Mouse (Mus musculus) liver, adult 2 months (tissue): Measurements from ENCODE around the gene Gm10642. TPM values are rescaled to one million over a fixed set of nuclear protein-coding genes. Genes with fewer than 3 reads are reported as not detected.

Experiments
- DNase-seq: peaks from one replicate; pipeline ENCODE4 v3.0.0-alpha.2; 2011; ENCODE audit warnings: low read depth, low spot score; ENCODE audit errors: extremely low read depth
- H3K27ac ChIP-seq: fragments of 200-500 bp; replicated peaks from 2 replicates; pipeline ENCODE4 v1.5.1; 2012; ENCODE audit warnings: low read depth, mild to moderate bottlenecking, control low read depth, inconsistent platforms, low read length; ENCODE audit not compliant: insufficient read depth
- H3K27me3 ChIP-seq: fragments of 200-500 bp; 2 replicates; pipeline ENCODE4 v1.6.1; 2012; ENCODE audit warnings: mild to moderate bottlenecking, moderate library complexity, low read length, inconsistent platforms; ENCODE audit not compliant: control insufficient read depth, insufficient read depth
- H3K36me3 ChIP-seq: fragments of 200-500 bp; 2 replicates; pipeline ENCODE4 v1.6.1; 2012; ENCODE audit warnings: low read length, inconsistent platforms; ENCODE audit not compliant: control insufficient read depth, insufficient read depth
- H3K4me1 ChIP-seq: fragments of 200-500 bp; 2 replicates; pipeline ENCODE4 v1.6.1; 2011; ENCODE audit warnings: low read length; ENCODE audit not compliant: control insufficient read depth, insufficient read depth
- H3K4me3 ChIP-seq: fragments of 200-500 bp; 2 replicates; pipeline ENCODE4 v1.5.1; 2011; ENCODE audit warnings: low read depth, mild to moderate bottlenecking, control low read depth, low read length, moderate library complexity; ENCODE audit not compliant: insufficient read depth
- H3K79me2 ChIP-seq: fragments of 200-500 bp; 2 replicates; pipeline ENCODE4 v1.6.1; 2012; ENCODE audit warnings: inconsistent platforms, mild to moderate bottlenecking, low read length, moderate library complexity; ENCODE audit not compliant: control insufficient read depth, insufficient read depth
- H3K9ac ChIP-seq: fragments of 200-500 bp; 2 replicates; pipeline ENCODE4 v1.6.1; 2012; ENCODE audit warnings: low read depth, mild to moderate bottlenecking, control low read depth, inconsistent platforms, low read length
- CTCF ChIP-seq: fragments of 200-500 bp; IDR thresholded peaks from 2 replicates; pipeline ENCODE4 v1.5.1; 2011; ENCODE audit warnings: low read depth, low read length, control low read depth
- POLR2A ChIP-seq: fragments of 200-500 bp; IDR thresholded peaks from 2 replicates; pipeline ENCODE4 v1.6.1; 2011; ENCODE audit warnings: low read length, control low read depth; ENCODE audit not compliant: insufficient read depth; ENCODE audit errors: extremely low read depth
- WGBS: fragments of 180-500 bp; shearing (Covaris S2); methylation state at CpG from one replicate; pipeline ENCODE4 v1.1.7; 2018; 5-methylcytosine and 5-hydroxymethylcytosine counted together
- polyA plus RNA-seq: library from polyadenylated mRNA; depleted of rRNA; stranded (reverse); fragments of >200 nt; gene quantifications from 2 replicates; pipeline ENCODE4 v1.2.3, GENCODE M21; 2012
- total RNA-seq: library from RNA; depleted of rRNA; stranded (reverse); fragments of >200 nt; gene quantifications from 2 replicates; pipeline ENCODE4 v1.2.3, GENCODE M21; 2014

Gm10642 gene
- total and polyA plus RNA-seq, 2 experiments, result 1.6 to 1.7 TPM

GRCm38 (mm10) chr9:70688301-70688968, 32.4 kb downstream of the Gm10642 start:
- Histone ChIP-seq H3K9ac (no peak overlapping the region), H3K4me1 (no peaks in the 10 kb centered on the region; the same call in 1 of the 2 replicates), H3K27me3 (no peaks in the 10 kb centered on the region), H3K27ac (no peak overlapping the region), H3K79me2 (peaks cover 10% of the 10 kb centered on the region; the same call in 1 of the 2 replicates), H3K36me3 (no peaks in the 10 kb centered on the region), H3K4me3 (no peak overlapping the region)
- 89% methylated on average over 2 of the region's 2 CpGs for WGBS
- DNase-seq, result no peak
- no peak for TF ChIP-seq POLR2A
- no peak for TF ChIP-seq CTCF

DNA sequence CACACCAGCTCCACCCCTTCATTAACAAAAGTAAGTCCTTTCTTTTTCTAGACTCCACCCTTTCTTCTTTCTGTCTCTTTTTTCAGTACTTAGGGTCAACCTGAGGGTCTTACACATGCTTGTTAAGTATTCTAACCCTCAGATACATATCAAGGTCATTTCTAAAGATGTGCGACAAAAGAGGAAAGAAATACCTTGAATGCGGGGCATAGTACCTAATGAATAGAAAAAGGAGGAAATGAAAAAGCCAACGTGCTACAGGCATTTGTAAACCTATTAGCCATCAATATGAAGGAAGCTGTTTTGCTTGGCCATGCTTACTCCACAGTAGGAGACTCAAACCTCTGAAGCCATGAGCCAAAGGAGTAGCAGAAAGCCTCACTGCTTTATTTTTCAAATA, 33.9 kb downstream of the Gm10642 start:
- no peaks in the 10 kb centered on the region for H3K36me3 ChIP-seq
- peaks cover 15% of the 10 kb centered on the region; the same call in 1 of the 2 replicates for H3K79me2 ChIP-seq
- DNase-seq, result no peak
- H3K27ac ChIP-seq, result no peak overlapping the region
- H3K9ac ChIP-seq, result no peak overlapping the region
- WGBS, result 82% methylated on average over 3 of the region's 3 CpGs
- H3K4me3 ChIP-seq, result no peak overlapping the region
- no peaks in the 10 kb centered on the region for H3K27me3 ChIP-seq
- TF ChIP-seq POLR2A (no peak), CTCF (no peak)
- H3K4me1 ChIP-seq, result no peaks in the 10 kb centered on the region

DNA sequence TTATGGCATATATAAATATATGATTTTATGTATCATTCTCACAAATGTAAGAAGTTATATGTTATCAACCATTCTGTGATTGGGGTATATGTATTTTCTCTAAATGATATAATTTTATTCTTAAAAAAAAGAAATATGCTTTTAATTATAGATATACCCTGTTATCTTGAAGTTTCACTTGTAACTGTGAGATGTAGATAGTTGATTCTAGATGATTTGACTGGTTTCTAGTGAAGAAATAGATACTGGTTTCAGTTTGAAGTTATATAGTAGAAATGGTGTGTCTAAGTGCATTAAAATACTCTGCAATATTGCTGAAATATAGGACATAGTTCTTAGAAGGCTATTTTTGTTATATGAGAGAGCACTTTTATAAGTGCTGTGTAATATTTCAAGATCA, 34.5 kb downstream of the Gm10642 start:
- Histone ChIP-seq H3K27ac (no peak overlapping the region), H3K36me3 (no peaks in the 10 kb centered on the region), H3K4me3 (no peak overlapping the region), H3K27me3 (no peaks in the 10 kb centered on the region), H3K9ac (no peak overlapping the region), H3K79me2 (peaks cover 16% of the 10 kb centered on the region; the same call in 1 of the 2 replicates), H3K4me1 (no peaks in the 10 kb centered on the region)
- DNase-seq, result no peak
- TF ChIP-seq CTCF (no peak), POLR2A (no peak)

DNA sequence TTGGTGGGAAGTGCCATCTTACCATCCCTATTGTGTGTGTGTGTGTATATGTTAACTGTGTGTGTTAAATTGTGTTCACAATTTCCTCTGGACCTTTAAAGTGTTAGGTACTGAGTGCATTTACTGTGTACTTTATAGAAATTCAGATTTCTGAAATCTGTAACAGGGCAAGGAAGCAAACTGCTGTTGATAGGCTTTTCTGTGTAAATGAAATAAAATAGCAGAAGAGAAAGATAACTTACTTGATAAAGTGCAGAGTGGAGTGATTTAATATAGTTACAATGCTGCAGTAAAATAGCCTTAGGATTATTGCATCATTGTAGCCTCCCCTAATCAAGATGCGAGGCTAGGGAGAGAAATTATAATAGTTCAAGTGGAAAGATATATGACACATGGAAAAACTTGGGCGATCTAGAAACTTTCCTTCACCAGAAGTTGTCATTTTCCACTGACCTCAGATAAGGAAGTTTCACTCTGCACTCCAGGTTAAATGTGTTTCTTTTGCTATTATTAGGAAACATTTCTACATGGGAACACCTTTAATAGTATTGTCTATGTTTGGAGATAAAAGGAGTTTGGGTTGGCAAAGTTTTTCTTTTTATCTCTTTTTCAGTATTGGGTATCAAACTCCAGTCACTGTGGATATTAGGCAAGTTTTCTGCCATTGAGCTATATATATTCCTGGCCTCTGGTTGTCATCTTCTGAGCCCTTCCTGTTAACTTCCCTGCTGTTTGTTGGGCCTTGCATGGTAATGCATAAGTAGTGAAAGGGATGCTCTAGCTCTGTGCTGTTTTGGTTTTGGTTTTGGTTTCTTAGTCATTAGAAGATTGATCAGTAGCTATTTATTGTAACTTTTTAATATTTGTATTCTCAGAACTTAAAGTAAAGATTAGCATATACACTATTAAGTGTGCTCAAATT, 36.0 kb downstream of the Gm10642 start:
- Histone ChIP-seq H3K36me3 (no peaks in the 10 kb centered on the region), H3K9ac (no peak overlapping the region), H3K4me3 (no peak overlapping the region), H3K27me3 (no peaks in the 10 kb centered on the region), H3K27ac (no peak overlapping the region), H3K79me2 (peaks cover 12% of the 10 kb centered on the region; the same call in 1 of the 2 replicates), H3K4me1 (no peaks in the 10 kb centered on the region)
- TF ChIP-seq CTCF, result no peak
- no peak for TF ChIP-seq POLR2A
- no peak for DNase-seq
- 62% methylated on average over 2 of the region's 2 CpGs for WGBS

GRCm38 (mm10) chr9:70695723-70696122, 39.7 kb downstream of the Gm10642 start:
- Histone ChIP-seq H3K79me2 (peaks cover 18% of the 10 kb centered on the region), H3K9ac (no peak overlapping the region), H3K4me3 (no peak overlapping the region), H3K36me3 (no peaks in the 10 kb centered on the region), H3K27ac (no peak overlapping the region), H3K4me1 (no peaks in the 10 kb centered on the region), H3K27me3 (no peaks in the 10 kb centered on the region)
- WGBS, result 85% methylated on average over 2 of the region's 2 CpGs
- DNase-seq, result no peak
- TF ChIP-seq CTCF (no peak), POLR2A (no peak)
